27 mouse cellular contexts compared by ENCODE assay signal in genomic region chrX:137305082-137305481, GRCm38 (mm10).
"Had no signal": no experiment of that assay in that cellular context is flagged by ENCODE, and none has a peak within 500 bp of the region (broad histone marks: within the 10 kb centered on the region; RNA-seq: fewer than 3 reads in every experiment).

No protein-coding gene starts in this region.

- H3K27ac ChIP-seq: heart, embryonic 10.5 days; hindbrain, embryonic 10.5 days; hindbrain, embryonic 12.5 days; hindbrain, embryonic 14.5 days; kidney, embryonic 15.5 days; kidney, postnatal 0 days; left cerebral cortex, adult 2 months; limb, embryonic 10.5 days; limb, embryonic 12.5 days; liver, embryonic 13.5 days; liver, embryonic 15.5 days had no signal

- H3K27me3 ChIP-seq: heart, embryonic 12.5 days; hindbrain, embryonic 12.5 days; kidney, embryonic 15.5 days; limb, embryonic 12.5 days; liver, embryonic 13.5 days; liver, embryonic 15.5 days had no signal

- H3K9ac ChIP-seq: heart, embryonic 12.5 days; hindbrain, embryonic 12.5 days; hindbrain, embryonic 14.5 days; kidney, embryonic 15.5 days; limb, embryonic 12.5 days; liver, embryonic 13.5 days; liver, embryonic 15.5 days had no signal

- H3K4me3 ChIP-seq: heart, embryonic 10.5 days; heart, embryonic 12.5 days; hindbrain, embryonic 10.5 days; hindbrain, embryonic 12.5 days; kidney, embryonic 15.5 days; left cerebral cortex, adult 2 months; limb, embryonic 10.5 days; limb, embryonic 12.5 days; liver, embryonic 13.5 days; liver, embryonic 15.5 days had no signal

- H3K9me3 ChIP-seq: heart, embryonic 10.5 days; heart, embryonic 12.5 days; hindbrain, embryonic 10.5 days; hindbrain, embryonic 12.5 days; kidney, embryonic 15.5 days; limb, embryonic 10.5 days; limb, embryonic 12.5 days; liver, embryonic 13.5 days; liver, embryonic 15.5 days had no signal

- ATAC-seq: hindbrain, embryonic 16.5 days; intestine, embryonic 16.5 days had no signal

- H3K36me3 ChIP-seq: heart, embryonic 10.5 days; heart, embryonic 12.5 days; hindbrain, embryonic 10.5 days; hindbrain, embryonic 12.5 days; kidney, embryonic 15.5 days; limb, embryonic 10.5 days; limb, embryonic 12.5 days; liver, embryonic 13.5 days; liver, embryonic 15.5 days had no signal

- DNase-seq: gastrocnemius, postnatal 14 days; gastrocnemius, postnatal 36 days; heart, adult 18-20 months; heart, postnatal 10 days; heart, postnatal 4 days; kidney, adult 11 months; kidney, adult 2 months; kidney, adult 9 months; kidney, postnatal 14 days; kidney, postnatal 36 days; layer of hippocampus, adult 9-11 months; layer of hippocampus, postnatal 36 days; liver; liver, embryonic 13.5 days had no signal

- H3K4me1 ChIP-seq: heart, embryonic 10.5 days; heart, embryonic 12.5 days; hindbrain, embryonic 10.5 days; hindbrain, embryonic 12.5 days; kidney, embryonic 15.5 days; limb, embryonic 10.5 days; limb, embryonic 12.5 days; liver, embryonic 13.5 days; liver, embryonic 15.5 days had no signal
